Comparison of ENCODE assay signal across 16 mouse cellular contexts in genomic region chr12:104262863-104263262, GRCm38 (mm10). TPM values are rescaled to one million over a fixed set of nuclear protein-coding genes. Genes with fewer than 3 reads are reported as not detected.
DNase-seq lines count a peak whose midpoint lies in the region; ATAC-seq and TF ChIP-seq lines count a peak whose summit lies in the region.
"Had no signal": no experiment of that assay in that cellular context is flagged by ENCODE, and none has a peak within 500 bp of the region (broad histone marks: within the 10 kb centered on the region; RNA-seq: fewer than 3 reads in every experiment).

Gene Serpina3i (plus strand): TSS chr12:104263122.

- no peaks in the 10 kb centered on the region for H3K4me1 ChIP-seq in lung, postnatal 0 days (ENCODE audit: insufficient read depth, low read depth, low read length)
- H3K4me1 ChIP-seq in embryonic fibroblast, embryonic 13.5 days (ENCODE audit: control insufficient read depth, insufficient read depth, low read length): no peaks in the 10 kb centered on the region
- H3K4me1 ChIP-seq: embryonic facial prominence, embryonic 13.5 days; midbrain, embryonic 15.5 days had no signal

- no peaks in the 10 kb centered on the region for H3K27me3 ChIP-seq in lung, postnatal 0 days (replicated peaks; ENCODE audit: insufficient read depth, low read length)
- H3K27me3 ChIP-seq: embryonic facial prominence, embryonic 13.5 days; limb, embryonic 15.5 days; midbrain, embryonic 15.5 days had no signal

- no peak for TF ChIP-seq CTCF in lung, postnatal 0 days (IDR thresholded peaks at IDR 0.05)
- no peak for TF ChIP-seq CTCF in embryonic fibroblast, embryonic 13.5 days (IDR thresholded peaks at IDR 0.05; ENCODE audit: borderline replicate concordance, insufficient read depth, low read length)

- no peak within 1 kb of the TSS for H3K9ac ChIP-seq in lung, postnatal 0 days (replicated peaks; ENCODE audit: low read depth)
- H3K9ac ChIP-seq: embryonic facial prominence, embryonic 13.5 days; limb, embryonic 15.5 days; midbrain, embryonic 15.5 days had no signal

- peak; percentile 81 for TF ChIP-seq EP300 in lung, postnatal 0 days (IDR thresholded peaks at IDR 0.05)

- no peak within 1 kb of the TSS for H3K4me2 ChIP-seq in lung, postnatal 0 days (replicated peaks; ENCODE audit: low read depth, low read length)
- H3K4me2 ChIP-seq: embryonic facial prominence, embryonic 13.5 days; limb, embryonic 15.5 days; midbrain, embryonic 15.5 days had no signal

- peak; percentile 83 for ATAC-seq in lung, postnatal 0 days
- ATAC-seq: midbrain, embryonic 15.5 days had no signal

- H3K27ac ChIP-seq in lung, postnatal 0 days (ENCODE audit: low read length): no peak within 1 kb of the TSS
- H3K27ac ChIP-seq in embryonic fibroblast, embryonic 13.5 days (ENCODE audit: insufficient read depth, low read length): peak within 1 kb of the TSS; percentile 50; the same call in 1 of the 2 replicates
- H3K27ac ChIP-seq: embryonic facial prominence, embryonic 13.5 days; forebrain, embryonic 10.5 days; hindbrain, postnatal 0 days; limb, embryonic 15.5 days; midbrain, embryonic 15.5 days had no signal

- H3K36me3 ChIP-seq in lung, postnatal 0 days (ENCODE audit: insufficient read depth, low read length): no peaks in the 10 kb centered on the region
- H3K36me3 ChIP-seq: embryonic facial prominence, embryonic 13.5 days; forebrain, embryonic 10.5 days; limb, embryonic 15.5 days; midbrain, embryonic 15.5 days had no signal

- H3K4me3 ChIP-seq in lung, postnatal 0 days (ENCODE audit: low read depth, low read length): no peak within 1 kb of the TSS
- no peak within 1 kb of the TSS for H3K4me3 ChIP-seq in embryonic fibroblast, embryonic 13.5 days (ENCODE audit: insufficient read depth, low read length)
- H3K4me3 ChIP-seq: embryonic facial prominence, embryonic 13.5 days; forebrain, embryonic 10.5 days; limb, embryonic 15.5 days; midbrain, embryonic 15.5 days had no signal

- TF ChIP-seq POLR2A in embryonic fibroblast, embryonic 13.5 days (IDR thresholded peaks at IDR 0.05; ENCODE audit: low read depth, low read length): no peak

- peak; percentile 90 for DNase-seq in heart, adult 11 months
- DNase-seq in heart, postnatal 25 days (ENCODE audit: low spot score): no peak
- peak; percentile 70 for DNase-seq in lung, postnatal 0 days (ENCODE audit: low spot score)
- DNase-seq in lung, postnatal 4 days: no peak
- peak; percentile 88 for DNase-seq in ES-CJ7 (ENCODE audit: low read depth, low spot score)
- no peak for DNase-seq in kidney, postnatal 14 days
- no peak for DNase-seq in kidney, postnatal 10 days
- DNase-seq: cerebellum, postnatal 25 days; kidney, adult 18-20 months had no signal

- no peaks in the 10 kb centered on the region for H3K9me3 ChIP-seq in lung, postnatal 0 days (ENCODE audit: low read length)
- H3K9me3 ChIP-seq: embryonic facial prominence, embryonic 13.5 days; forebrain, embryonic 10.5 days; limb, embryonic 15.5 days; midbrain, embryonic 15.5 days had no signal

- intact Hi-C loops in heart, postnatal 25 days (cut with DNase I): no loop called here

RNA-seq across cellular contexts. Expression of gene Serpina3i, which starts in this region (rescaled TPM):
- under 1 TPM in 1 of 2 experiments, not detected in 1; 0.73 TPM for total RNA-seq in heart, postnatal 25 days (2021)
- polyA plus RNA-seq in lung, postnatal 0 days (2015; fragmentation: Nextera tagmentation; extraction: Ambion mirVana): 1.2 and 1.3 TPM in 2 replicates
- 1.6 TPM in 2 replicates for polyA plus RNA-seq in embryonic fibroblast, embryonic 13.5 days (2011; ENCODE audit: insufficient read length, low read depth, missing spikeins)
- total RNA-seq: MEL had no signal
- polyA plus RNA-seq: forebrain, embryonic 10.5 days; hindbrain, postnatal 0 days had no signal

Comparison
In these comparisons a context has a peak if more than half of its experiments do, and no peak if none do; other contexts are left out.
1. DNase-seq: peak in heart, adult 11 months (single experiment), lung, postnatal 0 days (single experiment) and ES-CJ7 (single experiment); none in heart, postnatal 25 days (single experiment), lung, postnatal 4 days (0 of 2), kidney, postnatal 14 days (single experiment) and kidney, postnatal 10 days (single experiment).